Mouse (Mus musculus): Measurements from ENCODE around the gene Dydc2.

DNA sequence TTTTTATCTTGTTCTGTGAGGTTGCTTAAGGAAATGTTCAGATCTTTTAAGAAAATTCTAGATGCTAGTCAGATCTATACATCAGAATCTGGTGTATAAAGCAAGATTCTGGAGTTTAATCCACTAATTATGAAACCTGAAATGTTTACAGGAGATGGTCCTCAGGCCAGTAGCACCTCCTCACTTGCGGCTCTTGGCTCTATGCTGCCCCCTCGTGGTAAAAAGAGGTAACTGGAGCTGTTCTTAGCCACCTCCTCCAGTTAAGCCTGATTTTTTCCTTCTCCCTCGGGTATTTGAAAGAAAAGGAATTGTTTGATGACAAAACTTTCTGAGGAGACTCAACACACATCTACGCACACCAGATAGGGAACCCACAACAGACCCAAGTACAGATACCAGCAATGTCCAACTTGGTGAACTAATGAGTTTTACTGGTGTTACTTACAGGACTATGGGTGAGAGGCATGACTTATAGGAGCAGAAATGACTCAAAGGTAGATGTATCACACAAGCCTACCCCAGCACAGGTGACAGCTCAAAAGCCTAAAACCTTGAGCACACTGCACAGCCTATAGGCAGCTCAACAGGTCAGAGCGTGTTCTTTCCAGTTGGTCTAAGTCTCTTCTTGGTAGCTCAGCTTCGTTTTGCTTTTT is 33.7 kb downstream of the Dydc2 start:
- TF ChIP-seq GATA1 (IDR thresholded peaks at IDR 0.05; ENCODE audit: borderline replicate concordance, low read length): no peak
- TF ChIP-seq FLI1 (IDR thresholded peaks at IDR 0.05; ENCODE audit: low read length): no peak
